Mouse (Mus musculus) cortical plate, adult 2 months (tissue): ENCODE results near the gene Hpn.
A peak's percentile ranks its signal among the peaks of the same experiment; 100 is the strongest.

ENCODE experiments used
- CTCF ChIP-seq: fragments of 200-500 bp; IDR thresholded peaks from 2 replicates; pipeline ENCODE4 v1.5.1; 2011; ENCODE audit warnings: mild to moderate bottlenecking, control low read depth, low read length; ENCODE audit not compliant: insufficient read depth; ENCODE audit errors: extremely low read depth
- POLR2A ChIP-seq: fragments of 200-500 bp; IDR thresholded peaks from 2 replicates; pipeline ENCODE4 v1.6.1; 2011; ENCODE audit warnings: mild to moderate bottlenecking, low read length, control low read depth; ENCODE audit not compliant: insufficient read depth; ENCODE audit errors: extremely low read depth

- TF ChIP-seq CTCF = no peak
- TF ChIP-seq POLR2A = 0 out of 2 replicates have a peak, but pooled peaks have one; percentile 41
Measured at GRCm38 (mm10) chr7:31050921-31051320, 64.2 kb downstream of the Hpn start.
